Mouse (Mus musculus) liver, embryonic 15.5 days (tissue): Measurements from ENCODE around the gene Defb46. TPM values are rescaled to one million over a fixed set of nuclear protein-coding genes. Genes with fewer than 3 reads are reported as not detected.

Experiments
- ATAC-seq: fragments of 200-750 bp; cut with Nextera tagmentation; 2 replicates; pipeline ENCODE4 v1.8.0; 2017; ENCODE audit warnings: moderate number of reproducible peaks, mild to moderate bottlenecking, moderate library complexity; ENCODE audit not compliant: insufficient read depth
- H3K27ac ChIP-seq: fragments of 300-500 bp; sonication (generic); replicated peaks from 2 replicates; pipeline ENCODE4 v1.5.1; 2015; ENCODE audit warnings: mild to moderate bottlenecking, inconsistent platforms
- H3K27me3 ChIP-seq: fragments of 300-500 bp; sonication (generic); 2 replicates; pipeline ENCODE4 v1.6.1; 2015; ENCODE audit warnings: mild to moderate bottlenecking, inconsistent platforms
- H3K36me3 ChIP-seq: fragments of 300-500 bp; sonication (generic); replicated peaks from 2 replicates; pipeline ENCODE4 v1.6.1; 2015; ENCODE audit warnings: moderate library complexity, mild to moderate bottlenecking, inconsistent platforms
- H3K4me1 ChIP-seq: fragments of 300-500 bp; sonication (generic); replicated peaks from 2 replicates; pipeline ENCODE4 v1.6.1; 2015; ENCODE audit warnings: inconsistent platforms
- H3K4me2 ChIP-seq: fragments of 300-500 bp; sonication (generic); 2 replicates; pipeline ENCODE4 v1.6.1; 2015; ENCODE audit warnings: moderate library complexity, mild to moderate bottlenecking, inconsistent platforms
- H3K4me3 ChIP-seq: fragments of 300-500 bp; sonication (generic); replicated peaks from 2 replicates; pipeline ENCODE4 v1.5.1; 2015; ENCODE audit warnings: mild to moderate bottlenecking, inconsistent platforms
- H3K9ac ChIP-seq: fragments of 300-500 bp; sonication (generic); 2 replicates; pipeline ENCODE4 v1.6.1; 2015; ENCODE audit warnings: moderate library complexity, mild to moderate bottlenecking, inconsistent platforms
- H3K9me3 ChIP-seq: fragments of 300-500 bp; sonication (generic); replicated peaks from 2 replicates; pipeline ENCODE4 v1.6.1; 2016; ENCODE audit warnings: inconsistent platforms
- WGBS: fragments of 180-500 bp; shearing (Covaris S2); methylation state at CpG from one replicate; pipeline ENCODE4 v1.1.7; 2015; ENCODE audit warnings: mixed read lengths; ENCODE audit not compliant: insufficient replicate concordance; 5-methylcytosine and 5-hydroxymethylcytosine counted together
- polyA plus RNA-seq: library from polyadenylated mRNA; unstranded; fragments of >200 nt; fragmentation: Nextera tagmentation; extraction: Ambion mirVana; gene quantifications from 2 replicates; pipeline ENCODE4 v1.2.1, GENCODE M21; 2015

Gene Defb46
- polyA plus RNA-seq = not detected in 2 replicates

- Histone ChIP-seq H3K9ac (no peak within 1 kb of the TSS), H3K4me1 (no peaks in the 10 kb centered on the region), H3K9me3 (no peaks in the 10 kb centered on the region), H3K36me3 (no peaks in the 10 kb centered on the region), H3K4me2 (no peak within 1 kb of the TSS), H3K27ac (no peak within 1 kb of the TSS), H3K27me3 (no peaks in the 10 kb centered on the region), H3K4me3 (no peak within 1 kb of the TSS)
- 69% methylated on average over 2 of the region's 2 CpGs for WGBS
- no peak for ATAC-seq
These were observed at the start of gene Defb46 for GRCm38 (mm10) chr8:19239616-19240015. Gene Defb46, plus strand, starts transcription at chr8:19239916.

DNA sequence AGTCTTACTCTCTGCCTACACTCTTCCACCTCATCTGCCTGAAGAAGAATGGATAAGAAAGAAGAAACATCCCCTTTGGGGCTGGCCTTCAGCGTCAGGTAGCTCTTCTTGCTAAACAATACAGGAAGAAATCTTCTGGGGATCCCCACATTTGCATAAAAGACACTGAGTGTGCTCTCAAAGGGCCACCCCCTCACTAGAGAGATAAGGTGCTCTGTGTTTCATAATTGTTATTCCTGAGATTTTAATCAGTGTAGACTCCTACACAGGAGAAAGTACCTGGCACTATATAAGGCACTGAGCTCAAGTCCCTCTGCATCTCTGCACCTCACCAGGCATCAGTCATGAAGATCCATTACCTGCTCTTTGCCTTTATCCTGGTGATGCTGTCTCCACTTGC lies 14.6 kb upstream of the Defb46 start, which contains the start of gene Defb6:
Defb6 (plus strand) TSS at position 318 of the 400 bp plus-strand sequence.
- no peak within 1 kb of the TSS for H3K27ac ChIP-seq
- H3K4me1 ChIP-seq = no peaks in the 10 kb centered on the region
- no peak within 1 kb of the TSS for H3K4me3 ChIP-seq
- no peaks in the 10 kb centered on the region for H3K9me3 ChIP-seq
- no peaks in the 10 kb centered on the region for H3K36me3 ChIP-seq
- no peak within 1 kb of the TSS for H3K9ac ChIP-seq
- H3K27me3 ChIP-seq = no peaks in the 10 kb centered on the region
- no peak within 1 kb of the TSS for H3K4me2 ChIP-seq
- no peak for ATAC-seq
- WGBS = 52% methylated on average over 1 of the region's 1 CpGs

GRCm38 (mm10) chr8:19238101-19238500 lies 1.6 kb upstream of the Defb46 start:
- no peak overlapping the region for H3K4me2 ChIP-seq
- 57% methylated on average over 1 of the region's 1 CpGs for WGBS
- H3K4me3 ChIP-seq = no peak overlapping the region
- no peaks in the 10 kb centered on the region for H3K4me1 ChIP-seq
- no peaks in the 10 kb centered on the region for H3K27me3 ChIP-seq
- ATAC-seq = no peak
- H3K9ac ChIP-seq = no peak overlapping the region
- H3K9me3 ChIP-seq = no peaks in the 10 kb centered on the region
- no peaks in the 10 kb centered on the region for H3K36me3 ChIP-seq
- no peak overlapping the region for H3K27ac ChIP-seq

DNA sequence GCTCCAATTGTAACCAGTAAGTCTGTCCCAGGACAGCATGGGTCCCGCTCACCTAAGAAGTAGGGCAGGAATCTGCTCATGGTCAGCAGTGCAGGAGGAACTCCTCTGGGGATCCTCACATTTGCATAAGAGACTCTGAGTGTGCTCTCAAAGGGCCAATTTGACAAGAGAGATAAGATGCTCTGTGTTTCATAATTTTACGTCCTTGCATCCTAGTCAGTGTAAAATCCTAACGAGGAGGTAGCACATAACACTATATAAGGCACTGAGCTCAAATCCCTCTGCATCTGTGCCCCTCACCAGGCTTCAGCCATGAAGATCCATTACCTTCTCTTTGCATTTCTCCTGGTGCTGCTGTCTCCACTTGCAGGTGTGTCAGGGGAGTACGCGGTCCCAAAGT lies 7.6 kb downstream of the Defb46 start, which contains the start of gene Defb5:
Defb5 (plus strand) TSS at position 301 of the 400 bp plus-strand sequence.
- no peaks in the 10 kb centered on the region for H3K27me3 ChIP-seq
- H3K27ac ChIP-seq = no peak within 1 kb of the TSS
- H3K4me1 ChIP-seq = no peaks in the 10 kb centered on the region
- H3K4me3 ChIP-seq = no peak within 1 kb of the TSS
- H3K4me2 ChIP-seq = no peak within 1 kb of the TSS
- 75% methylated on average over 5 of the region's 5 CpGs for WGBS
- H3K36me3 ChIP-seq = no peaks in the 10 kb centered on the region
- H3K9me3 ChIP-seq = no peaks in the 10 kb centered on the region
- no peak for ATAC-seq
- H3K9ac ChIP-seq = no peak within 1 kb of the TSS

- Histone ChIP-seq H3K27ac (no peak overlapping the region), H3K9me3 (no peaks in the 10 kb centered on the region), H3K36me3 (no peaks in the 10 kb centered on the region)
These were observed 18.4 kb downstream of the Defb46 start for GRCm38 (mm10) chr8:19258136-19258535.

DNA sequence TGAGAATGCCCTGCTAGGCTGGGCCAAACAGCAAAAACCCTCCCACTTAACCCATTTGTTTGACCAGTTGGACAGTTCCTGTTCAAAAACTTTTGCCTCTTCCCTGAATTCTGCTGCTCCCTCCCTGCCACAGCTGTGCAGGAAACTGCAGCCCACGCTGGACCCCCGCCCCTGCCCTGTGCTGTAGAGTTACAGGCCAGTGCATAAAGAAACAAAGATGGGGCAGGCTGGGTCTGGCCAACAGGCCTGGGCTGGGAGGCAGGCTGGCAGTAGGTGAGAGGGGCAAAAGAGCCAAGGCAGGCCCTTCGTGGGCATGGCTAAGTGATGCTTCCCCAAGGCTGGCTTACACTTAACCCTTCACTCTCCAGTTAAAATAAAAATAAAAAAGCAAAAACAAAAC lies 20.0 kb downstream of the Defb46 start:
- H3K27ac ChIP-seq = no peak overlapping the region

More at GRCm38 (mm10) chr8:19258136-19258535, 18.4 kb downstream of the Defb46 start:
- Histone ChIP-seq H3K4me3 (no peak overlapping the region), H3K4me2 (no peak overlapping the region), H3K9ac (no peak overlapping the region), H3K27me3 (no peaks in the 10 kb centered on the region), H3K4me1 (no peaks in the 10 kb centered on the region)
- no peak for ATAC-seq

More for the DNA sequence above, 20.0 kb downstream of the Defb46 start:
- no peak for ATAC-seq
- H3K9me3 ChIP-seq = no peaks in the 10 kb centered on the region
- H3K9ac ChIP-seq = no peak overlapping the region
- WGBS = 39% methylated on average over 3 of the region's 3 CpGs
- no peak overlapping the region for H3K4me2 ChIP-seq
- H3K36me3 ChIP-seq = no peaks in the 10 kb centered on the region
- no peaks in the 10 kb centered on the region for H3K27me3 ChIP-seq
- H3K4me1 ChIP-seq = no peaks in the 10 kb centered on the region
- no peak overlapping the region for H3K4me3 ChIP-seq

Other genes starting within 250 kb of the Defb46 start
- not detected in 2 replicates for gene Defb37, start 248.9 kb upstream of the Defb46 start, polyA plus RNA-seq
- not detected in 2 replicates for gene Defb38, start 213.3 kb upstream of the Defb46 start, polyA plus RNA-seq
- not detected in 2 replicates for gene Defb39, start 175.1 kb upstream of the Defb46 start, polyA plus RNA-seq
- gene Defb12, start 125.1 kb upstream of the Defb46 start, polyA plus RNA-seq = not detected in 2 replicates
- not detected in 2 replicates for gene Defb34, start 116.2 kb upstream of the Defb46 start, polyA plus RNA-seq
- not detected in 2 replicates for gene Gm45826, start 99.1 kb upstream of the Defb46 start, polyA plus RNA-seq
- not detected in 2 replicates for gene Defb14, start 45.6 kb upstream of the Defb46 start, polyA plus RNA-seq
- gene Defb4, start 41.2 kb upstream of the Defb46 start, polyA plus RNA-seq = not detected in 2 replicates
- gene Defb6, start 14.4 kb upstream of the Defb46 start, polyA plus RNA-seq = not detected in 2 replicates
- not detected in 2 replicates for gene Defb5, start 7.7 kb downstream of the Defb46 start, polyA plus RNA-seq
- gene Defb3, start 53.4 kb downstream of the Defb46 start, polyA plus RNA-seq = not detected in 2 replicates
- not detected in 2 replicates for gene Defb8, start 207.7 kb downstream of the Defb46 start, polyA plus RNA-seq